Mouse (Mus musculus) cerebellum, adult 9-10 months (tissue): ENCODE results near the gene Myh14.

Experiments used
- DNase-seq: peaks from one replicate; pipeline ENCODE4 v3.0.0; 2022

Myh14 gene

GRCm38 (mm10) chr7:44596996-44597538, 73.6 kb downstream of the Myh14 start:
- DNase-seq: peak; percentile 56

GRCm38 (mm10) chr7:44596051-44596450, 74.6 kb downstream of the Myh14 start:
- DNase-seq: peak; percentile 52

GRCm38 (mm10) chr7:44595131-44595561, 75.5 kb downstream of the Myh14 start:
- peak; percentile 64 for DNase-seq

DNA sequence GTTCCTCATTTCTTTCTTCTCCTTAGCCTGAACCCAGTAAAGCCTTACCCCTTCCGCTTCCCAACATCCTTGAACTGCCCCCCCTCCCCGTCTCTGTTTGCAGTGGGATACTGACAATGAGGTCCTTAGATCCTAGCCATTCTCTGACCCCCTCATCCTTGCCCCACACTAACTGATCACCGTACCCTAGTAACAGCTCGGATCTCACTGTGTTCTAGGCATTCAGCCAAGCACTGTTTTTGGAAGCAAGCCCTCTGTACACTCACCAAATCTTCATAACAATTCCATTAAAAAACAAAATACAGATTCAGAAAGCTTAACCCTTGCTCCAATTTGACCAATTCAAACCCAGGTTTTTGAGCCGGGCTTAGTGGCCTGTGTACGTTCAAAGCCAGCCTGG, 76.4 kb downstream of the Myh14 start:
- peak; percentile 95 for DNase-seq

- peak; percentile 96 for DNase-seq
These were observed 76.9 kb downstream of the Myh14 start for GRCm38 (mm10) chr7:44593775-44594174.

DNA sequence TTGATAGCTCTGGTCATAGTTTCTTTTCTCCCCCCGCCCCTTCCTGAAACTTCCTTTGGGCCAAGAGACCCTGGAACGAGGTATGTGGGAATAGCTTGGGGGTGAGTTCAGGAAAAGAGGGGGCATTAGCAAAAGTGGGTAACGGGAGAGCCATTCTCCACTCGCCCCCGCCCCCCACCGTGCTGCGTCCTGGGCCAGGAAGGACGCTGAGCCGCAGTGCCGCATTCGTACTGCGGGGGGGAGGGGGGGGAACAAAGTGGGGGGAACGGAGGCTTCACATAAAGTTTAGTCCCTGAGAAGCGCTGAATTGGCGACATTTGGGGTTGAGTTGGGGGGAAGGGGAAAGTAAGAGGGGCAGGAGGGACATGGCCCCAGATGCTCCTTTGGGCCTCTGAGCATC, 77.6 kb downstream of the Myh14 start:
- peak; percentile 69 for DNase-seq

DNA sequence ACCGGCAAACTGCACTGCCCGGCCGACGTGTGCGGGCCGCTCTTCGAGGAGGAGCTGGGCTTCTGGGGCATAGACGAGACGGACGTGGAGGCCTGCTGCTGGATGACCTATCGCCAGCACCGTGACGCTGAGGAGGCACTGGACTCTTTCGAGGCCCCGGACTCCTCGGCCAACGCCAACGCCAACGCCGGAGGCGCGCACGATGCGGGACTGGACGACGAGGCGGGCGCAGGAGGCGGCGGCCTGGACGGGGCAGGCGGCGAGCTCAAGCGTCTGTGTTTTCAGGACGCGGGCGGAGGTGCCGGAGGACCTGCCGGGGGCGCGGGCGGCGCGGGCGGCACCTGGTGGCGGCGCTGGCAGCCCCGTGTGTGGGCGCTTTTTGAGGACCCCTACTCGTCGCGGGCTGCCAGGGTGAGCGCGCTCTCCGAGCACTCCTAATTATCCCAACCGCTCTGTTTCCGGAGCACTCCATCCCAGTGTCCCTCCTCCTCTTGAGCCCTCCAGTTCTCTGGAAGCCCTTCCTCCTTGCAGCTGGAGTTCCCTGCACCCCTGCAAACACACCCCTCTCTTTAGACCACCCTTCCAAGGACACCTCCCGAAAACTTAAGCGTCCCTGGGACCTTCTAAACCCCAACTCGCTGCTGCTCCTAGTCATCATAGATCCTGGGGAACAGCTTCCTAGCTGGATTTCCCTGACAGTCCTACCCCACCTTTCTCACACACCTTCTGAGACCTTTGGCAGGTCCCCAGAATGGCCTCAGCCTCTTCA, 79.1 kb downstream of the Myh14 start:
- peak; percentile 70 for DNase-seq

DNA sequence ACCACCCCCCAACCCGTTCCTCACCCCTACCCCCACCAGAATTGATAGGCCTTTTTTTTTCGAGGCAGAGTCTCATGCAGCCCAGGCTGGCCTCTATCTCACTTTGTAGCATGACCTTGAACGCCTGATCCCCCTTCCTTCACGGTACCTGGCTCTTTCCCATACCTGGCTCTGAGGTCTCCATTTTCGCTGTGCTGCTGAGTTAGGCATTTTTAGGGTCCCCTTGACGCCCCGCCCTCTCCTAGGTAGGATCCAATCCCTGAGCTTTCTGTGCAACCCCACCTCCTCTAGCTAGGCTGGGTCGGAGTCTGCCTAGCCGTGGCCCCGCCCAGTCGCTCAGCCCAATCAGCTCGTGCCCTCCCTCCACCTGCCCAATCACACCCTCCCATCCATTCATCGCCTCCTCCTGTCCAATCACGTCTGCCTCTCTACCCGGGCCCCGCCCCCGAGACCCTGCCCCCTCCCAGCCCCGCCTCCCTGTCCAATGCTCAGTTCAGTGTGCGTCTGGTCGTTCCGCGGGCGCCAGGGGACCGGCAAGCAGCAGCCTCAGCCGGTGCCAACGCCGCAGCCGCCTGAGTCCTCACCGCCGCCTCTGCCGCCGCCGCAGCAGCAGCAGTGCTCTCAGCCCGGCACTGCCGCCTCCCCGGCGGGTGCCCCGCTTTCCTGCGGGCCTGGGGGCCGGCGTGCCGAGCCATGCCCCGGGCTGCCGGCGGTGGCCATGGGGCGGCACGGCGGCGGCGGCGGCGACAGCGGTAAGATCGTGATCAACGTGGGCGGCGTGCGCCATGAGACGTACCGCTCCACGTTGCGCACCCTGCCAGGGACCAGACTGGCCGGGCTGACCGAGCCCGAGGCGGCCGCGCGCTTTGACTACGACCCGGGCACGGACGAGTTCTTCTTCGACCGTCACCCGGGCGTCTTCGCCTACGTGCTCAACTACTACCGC, 80.0 kb downstream of the Myh14 start, which contains the start of gene Kcnc3:
Kcnc3 (plus strand) TSS at position 263 of the 946 bp plus-strand sequence.
- DNase-seq: peak; percentile 98

DNA sequence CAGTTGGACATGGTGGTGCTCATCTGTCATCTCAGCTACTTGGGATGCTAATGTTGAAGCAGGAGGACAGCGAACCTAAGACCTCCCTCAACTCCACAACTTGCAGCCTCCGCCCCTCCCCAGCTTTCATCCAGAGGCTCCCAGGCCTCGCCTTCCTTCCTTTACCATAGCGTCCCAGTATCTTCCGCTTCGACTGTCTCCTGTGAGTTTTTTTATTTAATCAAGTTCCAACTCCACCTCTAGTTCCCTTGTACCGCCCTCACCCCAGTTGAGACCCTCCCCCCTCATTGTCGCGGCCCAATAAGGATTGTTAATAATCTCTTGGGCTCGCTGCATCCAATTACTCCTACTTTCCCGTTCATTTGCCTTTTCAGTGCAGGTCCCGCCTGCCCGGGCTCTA, 80.7 kb downstream of the Myh14 start:
- DNase-seq: peak; percentile 82

DNA sequence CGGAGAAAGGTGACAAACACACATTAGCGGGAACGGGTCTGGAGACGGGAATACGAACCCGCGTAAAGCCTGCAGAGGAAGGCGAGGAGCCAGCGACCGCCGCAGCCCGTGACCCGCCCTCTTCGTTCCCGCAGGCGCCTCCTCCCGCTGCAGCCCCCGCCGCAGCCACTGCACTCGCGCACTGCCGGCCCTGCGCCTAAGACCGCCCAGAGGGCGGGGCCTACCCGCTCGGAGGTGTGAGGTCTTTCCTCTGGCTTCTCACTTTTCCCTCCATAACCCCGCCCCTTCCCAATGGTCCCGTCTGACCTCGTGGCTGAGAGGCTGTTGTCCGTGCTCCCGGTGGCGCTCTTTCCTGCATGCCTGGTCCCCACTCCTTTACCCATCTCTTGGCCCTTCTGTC, 81.5 kb downstream of the Myh14 start:
- peak; percentile 97 for DNase-seq

GRCm38 (mm10) chr7:44588338-44588737, 82.3 kb downstream of the Myh14 start:
- no peak for DNase-seq

- peak; percentile 61 for DNase-seq
These were observed 83.0 kb downstream of the Myh14 start for GRCm38 (mm10) chr7:44587676-44588075.

DNA sequence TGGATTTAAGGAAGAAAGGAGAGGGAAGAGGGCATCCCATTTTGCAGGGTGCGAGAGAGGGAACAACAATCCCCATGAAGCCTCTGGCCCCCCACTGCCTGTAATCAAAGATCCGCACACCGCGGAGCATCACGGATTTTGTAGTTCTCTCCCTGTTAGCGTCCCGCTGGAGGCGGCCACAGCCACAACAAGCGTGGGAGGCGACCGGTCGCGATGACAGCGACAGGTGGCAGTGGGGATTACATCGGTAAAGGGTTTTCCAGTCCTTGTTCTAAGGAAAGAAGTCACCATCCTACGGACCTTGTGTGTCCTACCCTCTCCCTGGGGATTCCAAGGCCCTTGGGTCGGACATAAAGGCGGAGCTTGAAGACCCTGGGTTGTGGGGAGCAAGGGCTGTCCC, 83.7 kb downstream of the Myh14 start:
- peak; percentile 93 for DNase-seq

DNA sequence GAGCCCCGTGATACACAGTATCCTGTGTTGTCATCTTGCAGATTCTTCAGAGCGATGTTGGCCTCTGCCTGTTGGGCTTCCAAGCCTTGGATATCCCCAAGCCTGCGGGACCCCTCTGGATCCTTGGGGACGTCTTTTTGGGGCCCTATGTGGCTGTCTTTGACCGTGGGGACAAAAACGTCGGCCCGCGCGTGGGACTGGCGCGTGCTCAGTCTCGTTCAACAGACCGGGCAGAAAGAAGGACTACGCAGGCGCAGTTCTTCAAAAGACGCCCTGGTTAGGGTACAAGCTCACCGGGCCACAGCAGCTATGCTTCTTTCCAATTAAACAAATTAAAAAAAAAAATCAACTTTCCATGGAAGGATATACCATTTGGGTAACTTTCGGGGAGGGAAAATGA, 84.1 kb downstream of the Myh14 start:
- peak; percentile 88 for DNase-seq

- peak; percentile 60 for DNase-seq
These were observed 85.0 kb downstream of the Myh14 start for GRCm38 (mm10) chr7:44585606-44586005.

GRCm38 (mm10) chr7:44584921-44585320, 85.7 kb downstream of the Myh14 start:
- DNase-seq: peak; percentile 51

DNA sequence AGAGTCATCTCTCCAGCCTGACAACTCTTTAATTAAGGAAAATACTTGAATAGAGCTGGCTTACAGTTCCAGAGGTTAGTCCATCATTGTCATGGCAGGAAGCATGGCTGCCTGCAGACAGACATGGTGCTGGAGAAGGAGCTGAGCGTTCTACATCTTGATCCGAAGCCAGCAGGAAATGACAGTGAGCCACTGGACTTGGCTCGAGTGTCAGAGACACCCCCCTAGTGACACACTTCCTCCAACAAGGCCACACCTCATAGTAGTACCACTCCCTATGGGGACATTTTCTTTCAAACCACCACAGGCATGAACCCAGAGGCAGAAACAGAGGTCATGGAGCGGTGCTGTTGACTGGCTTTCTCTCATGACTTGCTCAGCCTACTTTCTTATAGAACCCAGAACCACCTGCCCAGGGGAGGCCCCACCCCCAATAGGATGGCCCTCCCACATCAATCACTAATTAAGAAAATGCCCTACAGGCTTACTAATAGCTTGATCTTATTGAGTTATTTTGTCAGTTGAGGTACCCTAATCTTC, 86.3 kb downstream of the Myh14 start:
- peak; percentile 56 for DNase-seq

DNA sequence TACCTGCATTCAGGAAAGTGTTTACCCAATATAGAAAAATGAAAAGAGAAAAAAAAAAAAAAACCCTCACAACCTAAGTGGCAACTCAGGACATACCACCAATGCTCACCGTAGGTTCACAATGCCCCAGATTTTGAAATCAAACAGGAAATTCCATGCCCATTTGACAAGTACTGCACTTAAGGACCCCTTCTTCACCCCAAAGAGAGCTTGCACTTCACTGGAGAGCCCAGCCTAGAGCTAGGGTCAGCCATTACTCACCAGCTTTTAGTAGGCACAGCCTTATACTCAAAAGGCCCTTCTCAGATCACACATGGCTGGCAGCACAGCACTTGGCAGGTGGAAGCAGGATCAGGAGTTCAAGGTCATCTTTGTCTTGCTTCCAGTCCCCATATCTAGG, 87.5 kb downstream of the Myh14 start:
- no peak for DNase-seq

DNA sequence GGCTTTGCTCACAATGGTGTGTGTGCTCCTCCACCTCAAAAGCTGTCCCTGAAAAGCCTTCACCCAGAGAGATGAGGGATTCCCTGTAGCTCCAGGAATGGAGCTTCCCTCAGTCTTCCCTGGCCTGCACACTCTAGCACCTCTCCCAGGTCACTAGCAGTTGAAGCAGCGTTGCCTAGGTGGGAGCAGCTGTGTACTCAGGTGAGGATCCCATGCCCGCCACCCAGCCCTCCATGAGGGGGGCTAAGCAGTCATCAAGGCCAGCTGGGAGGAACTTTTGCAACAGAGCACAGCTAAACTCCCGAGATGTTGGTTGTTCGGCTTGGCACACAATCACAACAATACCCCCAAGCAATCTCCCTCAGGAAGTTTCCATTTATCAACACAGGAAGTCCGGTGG, 87.9 kb downstream of the Myh14 start:
- DNase-seq: no peak

DNA sequence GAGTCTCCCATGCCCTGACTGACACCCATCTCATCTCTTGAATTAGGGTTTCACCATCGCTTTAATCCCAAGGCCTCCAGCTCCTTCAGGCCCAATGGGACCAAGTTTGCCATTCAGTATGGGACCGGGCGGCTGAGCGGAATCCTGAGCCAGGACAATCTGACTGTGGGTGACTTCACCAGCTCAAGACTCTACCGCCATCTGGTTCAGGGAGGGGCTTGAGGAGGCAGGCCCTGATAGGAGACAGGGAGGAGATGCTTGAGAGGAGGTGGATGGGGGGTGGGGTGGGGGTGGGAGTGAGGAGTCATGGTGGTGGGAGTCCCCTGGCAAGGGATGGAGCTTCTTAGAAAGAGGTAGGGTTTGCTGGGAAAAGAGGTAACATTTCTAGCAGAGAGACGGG, 89.0 kb downstream of the Myh14 start:
- DNase-seq: no peak

DNA sequence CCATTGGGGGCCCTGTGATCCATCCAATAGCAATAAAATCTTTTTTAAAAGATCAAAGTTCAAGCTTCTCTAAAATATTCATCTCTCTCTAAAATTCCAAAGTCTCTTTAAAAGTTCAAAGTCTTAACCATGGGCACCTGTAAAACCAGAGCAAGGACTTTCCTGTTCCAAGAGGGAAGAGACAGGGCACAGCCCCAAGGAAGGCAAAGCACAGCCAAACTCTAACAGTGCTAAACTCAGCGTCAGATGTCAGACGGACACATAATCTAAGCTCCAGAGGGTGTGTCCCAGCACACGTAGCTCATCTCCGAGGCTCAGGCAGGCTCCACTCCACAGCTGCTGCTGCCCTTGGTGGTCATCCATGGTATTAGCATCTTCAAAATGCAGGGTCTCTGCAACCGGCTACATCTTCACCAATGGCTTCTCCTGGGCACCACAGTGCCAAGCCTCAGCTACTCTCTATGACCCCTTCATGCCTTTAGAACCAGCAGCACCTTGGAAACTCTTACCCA, 94.3 kb downstream of the Myh14 start:
- no peak for DNase-seq

GRCm38 (mm10) chr7:44572956-44573484, 97.6 kb downstream of the Myh14 start:
- DNase-seq: no peak
